Mouse (Mus musculus) mature B cell (primary cell): Measurements from ENCODE around the gene Tmed1.
"Not testable (repeated sequence)": the region's sequence is repeated elsewhere in the genome, so short reads cannot be mapped to it uniquely, and the experiment has no call there.

Source experiments
- in situ Hi-C: fragments of 300-500 bp; cut with MboI; formaldehyde crosslinking; loops from 2 replicates; pipeline ENCODE4 v1.14.3; 2019

The Tmed1 gene

GRCm38 (mm10) chr9:21509772-21510688 is at the start of gene Tmed1:
Tmed1 (minus strand) TSS chr9:21510252.
- in situ Hi-C loops: no loop called here

GRCm38 (mm10) chr9:21559151-21559550 is 49.1 kb upstream of the Tmed1 start:
- in situ Hi-C loops: no loop called here

- in situ Hi-C loops: no loop called here
These were observed 48.3 kb upstream of the Tmed1 start for GRCm38 (mm10) chr9:21558366-21558765.

GRCm38 (mm10) chr9:21557556-21557955 is 47.5 kb upstream of the Tmed1 start:
- in situ Hi-C loops: no loop called here

GRCm38 (mm10) chr9:21556996-21557395 is 46.9 kb upstream of the Tmed1 start:
- in situ Hi-C loops: no loop called here

GRCm38 (mm10) chr9:21555198-21555742 is 45.2 kb upstream of the Tmed1 start:
- in situ Hi-C loops: no loop called here

GRCm38 (mm10) chr9:21553607-21554273 is 43.7 kb upstream of the Tmed1 start:
- in situ Hi-C loops: no loop called here

GRCm38 (mm10) chr9:21551049-21551448 is 41.0 kb upstream of the Tmed1 start:
- in situ Hi-C loops: no loop called here

GRCm38 (mm10) chr9:21547075-21547941 is 37.3 kb upstream of the Tmed1 start:
- in situ Hi-C loops: no loop called here

GRCm38 (mm10) chr9:21546789-21547074 is 36.7 kb upstream of the Tmed1 start, which contains the start of gene Carm1:
Carm1 (plus strand) TSS chr9:21546894.
- in situ Hi-C loops: no loop called here

GRCm38 (mm10) chr9:21545916-21546788 is 36.1 kb upstream of the Tmed1 start:
- in situ Hi-C loops: no loop called here

- in situ Hi-C loops: no loop called here
These were observed 35.4 kb upstream of the Tmed1 start for GRCm38 (mm10) chr9:21545351-21545915.

GRCm38 (mm10) chr9:21542001-21542400 is 31.9 kb upstream of the Tmed1 start:
- in situ Hi-C loops: not testable (repeated sequence)

GRCm38 (mm10) chr9:21539981-21540753 is 30.1 kb upstream of the Tmed1 start:
- in situ Hi-C loops: no loop called here

GRCm38 (mm10) chr9:21537009-21537408 is 27.0 kb upstream of the Tmed1 start:
- in situ Hi-C loops: no loop called here

- in situ Hi-C loops: no loop called here
These were observed 26.4 kb upstream of the Tmed1 start for GRCm38 (mm10) chr9:21536501-21536900.

- in situ Hi-C loops: no loop called here
These were observed 17.9 kb upstream of the Tmed1 start for GRCm38 (mm10) chr9:21527917-21528324.

- in situ Hi-C loops: no loop called here
These were observed 17.2 kb upstream of the Tmed1 start for GRCm38 (mm10) chr9:21527100-21527801.

- in situ Hi-C loops: no loop called here
These were observed 16.5 kb upstream of the Tmed1 start for GRCm38 (mm10) chr9:21526634-21526944.
